Mouse (Mus musculus) CH12.LX (cell line): ENCODE data around the gene 4930595D18Rik. TPM values are rescaled to one million over a fixed set of nuclear protein-coding genes. Genes with fewer than 3 reads are reported as not detected.

Source experiments
- DNase-seq: peaks from one replicate; pipeline ENCODE4 v3.0.0-alpha.2; 2013; ENCODE audit errors: extremely low read depth
- H3K27ac ChIP-seq: 2 replicates; pipeline ENCODE4 v1.5.1; 2012; ENCODE audit warnings: low read depth, mild to moderate bottlenecking, control low read depth, moderate library complexity; ENCODE audit not compliant: insufficient read depth
- H3K27me3 ChIP-seq: replicated peaks from 2 replicates; pipeline ENCODE3; 2012; ENCODE audit warnings: inconsistent platforms
- H3K36me3 ChIP-seq, 2 experiments: replicated peaks in 1 of 2; 2 replicates each; pipeline versions ENCODE3 to v1.6.1; 2012; ENCODE audit warnings: inconsistent platforms in 1 of 2, low read length in 1 of 2, mild to moderate bottlenecking in 1 of 2, mixed read lengths in 1 of 2, moderate library complexity in 1 of 2; ENCODE audit not compliant: control insufficient read depth in 1 of 2, insufficient read depth in 1 of 2
- H3K4me1 ChIP-seq, 2 experiments: 2 replicates each; pipeline ENCODE4 v1.6.1; 2012; ENCODE audit warnings: inconsistent platforms in 1 of 2, moderate library complexity in 1 of 2; ENCODE audit not compliant: insufficient read depth in 2 of 2, control insufficient read depth in 1 of 2
- H3K4me2 ChIP-seq: 2 replicates; pipeline ENCODE4 v1.6.1; 2012; ENCODE audit warnings: low read depth, mild to moderate bottlenecking, control low read depth; ENCODE audit not compliant: poor library complexity, insufficient read depth, severe bottlenecking
- H3K4me3 ChIP-seq, 3 experiments: fragments of 150-350 bp in 1 of 3; sonication (generic) in 1 of 3; replicated peaks in 1 of 3; 2 replicates each; pipeline versions ENCODE3 to v1.5.1; 2011 to 2012; ENCODE audit warnings: low read depth in 2 of 3, low read length in 2 of 3, mild to moderate bottlenecking in 2 of 3, moderate library complexity in 2 of 3, control low read depth in 1 of 3, improper control_type of control experiment in 1 of 3, inconsistent platforms in 1 of 3, mixed read lengths in 1 of 3; ENCODE audit not compliant: poor library complexity in 1 of 3
- H3K79me2 ChIP-seq: replicated peaks from 2 replicates; pipeline ENCODE4 v1.6.1; 2012; ENCODE audit warnings: mild to moderate bottlenecking, moderate library complexity; ENCODE audit not compliant: control insufficient read depth, poor library complexity, insufficient read depth, severe bottlenecking; ENCODE audit errors: extremely low read depth
- H3K9ac ChIP-seq: 2 replicates; pipeline ENCODE4 v1.6.1; 2012; ENCODE audit warnings: low read depth, mild to moderate bottlenecking, control low read depth, moderate library complexity; ENCODE audit not compliant: insufficient read depth
- H3K9me3 ChIP-seq: replicated peaks from 2 replicates; pipeline ENCODE3; 2012; ENCODE audit warnings: low read length, inconsistent platforms, mixed read lengths
- ELF1 ChIP-seq: IDR thresholded peaks from 2 replicates; pipeline ENCODE4 v1.6.1; 2014; ENCODE audit warnings: low read depth, mild to moderate bottlenecking, inconsistent platforms, low read length, improper control_type of control experiment
- IRF4 ChIP-seq: IDR thresholded peaks from 2 replicates; pipeline ENCODE4 v1.6.1; 2014; ENCODE audit warnings: low read depth, mild to moderate bottlenecking, inconsistent platforms, low read length, improper control_type of control experiment
- JUN ChIP-seq: IDR thresholded peaks from 2 replicates; pipeline ENCODE4 v1.6.1; 2011; ENCODE audit warnings: low read depth, mild to moderate bottlenecking, low read length, improper control_type of control experiment, moderate library complexity; ENCODE audit not compliant: insufficient read depth
- MEF2A ChIP-seq: IDR thresholded peaks from 2 replicates; pipeline ENCODE4 v1.6.1; 2014; ENCODE audit warnings: low read depth, mild to moderate bottlenecking, inconsistent platforms, low read length, improper control_type of control experiment, borderline replicate concordance
- POLR2AphosphoS2 ChIP-seq: IDR thresholded peaks from 2 replicates; pipeline ENCODE4 v1.6.1; 2011; ENCODE audit warnings: low read depth, low read length, improper control_type of control experiment
- TBP ChIP-seq: conservative IDR thresholded peaks from 2 replicates; pipeline ENCODE4 v1.6.1; 2011; ENCODE audit warnings: low read depth, low read length, improper control_type of control experiment
- TCF12 ChIP-seq: IDR thresholded peaks from 2 replicates; pipeline ENCODE4 v1.6.1; 2014; ENCODE audit warnings: low read depth, mild to moderate bottlenecking, inconsistent platforms, low read length, improper control_type of control experiment
- UBTF ChIP-seq: IDR thresholded peaks from 2 replicates; pipeline ENCODE4 v1.6.1; 2012; ENCODE audit warnings: low read depth, mild to moderate bottlenecking, inconsistent platforms, low read length, improper control_type of control experiment, moderate library complexity
- USF1 ChIP-seq: IDR thresholded peaks from 2 replicates; pipeline ENCODE4 v1.6.1; 2014; ENCODE audit warnings: low read depth, mild to moderate bottlenecking, inconsistent platforms, low read length, improper control_type of control experiment
- ZKSCAN1 ChIP-seq: IDR thresholded peaks from 2 replicates; pipeline ENCODE4 v1.6.1; 2012; ENCODE audit warnings: low read depth, inconsistent platforms, low read length, improper control_type of control experiment, borderline replicate concordance
- ZNF384 ChIP-seq: IDR thresholded peaks from 2 replicates; pipeline ENCODE4 v1.6.1; 2012; ENCODE audit warnings: low read depth, low read length, improper control_type of control experiment, inconsistent platforms
- dilution Hi-C: fragments of 300-500 bp; cut with MboI; formaldehyde crosslinking; loops from 2 replicates; pipeline ENCODE4 v1.14.3; 2020; ENCODE audit warnings: low sequenced_read_pairs; ENCODE audit not compliant: extremely low pct_unique_long_range_greater_than_20kb, extremely low pct_ligation_motif_present
- in situ Hi-C: fragments of 300-500 bp; cut with MboI; formaldehyde crosslinking; loops from 3 replicates; pipeline ENCODE4 v1.14.3; 2019; ENCODE audit warnings: low sequenced_read_pairs, low pct_ligation_motif_present, low pct_unique_long_range_greater_than_20kb, mixed read lengths
- polyA plus RNA-seq: library from polyadenylated mRNA; unstranded; fragments of >175 nt; gene quantifications from 2 replicates; pipeline ENCODE4 v1.2.1, GENCODE M21; 2012; ENCODE audit warnings: low read depth; ENCODE audit not compliant: insufficient read length
- total RNA-seq, 2 experiments: library from RNA; depleted of rRNA; stranded (reverse); fragments of 300-350 nt in 1 of 2; fragments of >200 nt in 1 of 2; gene quantifications; 2 replicates each; pipeline ENCODE4 v1.2.3; 2012 to 2014

Gene 4930595D18Rik
- total and polyA plus RNA-seq, 3 experiments, result 0.57 TPM; not detected in 2

- Histone ChIP-seq H3K27me3 (no peaks in the 10 kb centered on the region), H3K27ac (no peak overlapping the region), H3K4me1 (peaks cover 8 to 28% of the 10 kb centered on the region in 2 experiments; a peak in 3 of 4 replicates), H3K79me2 (no peaks in the 10 kb centered on the region; the same call in 1 of the 2 replicates), H3K9ac (no peak overlapping the region), H3K9me3 (no peaks in the 10 kb centered on the region), H3K4me3 (no peak overlapping the region), H3K36me3 (peaks cover 0 to 2% of the 10 kb centered on the region in 2 experiments), H3K4me2 (no peak overlapping the region)
- dilution Hi-C loops, result no loop called here
- in situ Hi-C loops, result no loop called here
- TF ChIP-seq MEF2A (no peak), JUN (no peak), IRF4 (no peak), ZKSCAN1 (no peak)
- no peak for DNase-seq
These were observed 28.5 kb downstream of the 4930595D18Rik start for GRCm38 (mm10) chr12:111155756-111156155.

DNA sequence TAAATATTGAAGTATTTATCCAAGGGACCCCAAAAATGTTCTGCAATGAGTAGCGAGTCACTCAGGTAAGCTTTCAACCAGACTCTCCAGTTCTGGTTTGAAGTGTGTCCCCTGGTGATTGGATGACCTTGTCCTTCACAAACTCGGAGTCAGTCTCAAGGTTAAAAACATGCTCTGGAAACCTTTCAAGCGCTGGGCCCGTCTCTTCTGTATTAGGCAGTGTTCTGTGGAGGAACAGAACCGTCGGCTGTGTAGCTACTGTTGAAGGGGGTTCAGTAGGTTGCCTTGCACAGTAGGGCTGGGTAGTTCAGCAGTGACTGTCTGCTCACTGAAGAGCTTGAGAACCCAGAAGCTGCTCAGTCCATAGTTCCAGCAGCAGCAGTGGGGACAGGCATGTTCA, 29.6 kb downstream of the 4930595D18Rik start:
- Histone ChIP-seq H3K9ac (no peak overlapping the region), H3K4me2 (no peak overlapping the region), H3K4me3 (no peak overlapping the region), H3K36me3 (peaks cover 0 to 2% of the 10 kb centered on the region in 2 experiments), H3K27ac (no peak overlapping the region)
- DNase-seq, result no peak
- in situ Hi-C loops, result no loop called here
- dilution Hi-C loops, result no loop called here
- TF ChIP-seq ELF1, result no peak
- TF ChIP-seq UBTF, result no peak
- no peak for TF ChIP-seq TBP
- TF ChIP-seq USF1, result no peak
- TF ChIP-seq, all 38 proteins: peak for 0
- no peaks in the 10 kb centered on the region for H3K9me3 ChIP-seq
- H3K79me2 ChIP-seq, result no peaks in the 10 kb centered on the region; the same call in 1 of the 2 replicates
- no peaks in the 10 kb centered on the region for H3K27me3 ChIP-seq
- H3K4me1 ChIP-seq, result peaks cover 8 to 37% of the 10 kb centered on the region in 2 experiments

- no peak for TF ChIP-seq TCF12
- no peak for TF ChIP-seq ZKSCAN1
- TF ChIP-seq ZNF384, result no peak
- TF ChIP-seq POLR2AphosphoS2, result no peak
- Histone ChIP-seq H3K36me3 (peaks cover 0 to 2% of the 10 kb centered on the region in 2 experiments), H3K4me1 (peaks cover 15 to 40% of the 10 kb centered on the region in 2 experiments)
These were observed 30.3 kb downstream of the 4930595D18Rik start for GRCm38 (mm10) chr12:111153946-111154345.

More at GRCm38 (mm10) chr12:111153946-111154345, 30.3 kb downstream of the 4930595D18Rik start:
- DNase-seq, result no peak
- H3K27ac ChIP-seq, result no peak overlapping the region
- H3K9me3 ChIP-seq, result no peaks in the 10 kb centered on the region
- no peak overlapping the region for H3K4me3 ChIP-seq
- dilution Hi-C loops, result no loop called here
- in situ Hi-C loops, result no loop called here
- no peak overlapping the region for H3K4me2 ChIP-seq
- H3K79me2 ChIP-seq, result no peaks in the 10 kb centered on the region; the same call in 1 of the 2 replicates
- no peaks in the 10 kb centered on the region for H3K27me3 ChIP-seq
- H3K9ac ChIP-seq, result no peak overlapping the region
